Mouse (Mus musculus): ENCODE measurements around the gene Wdr11. TPM values are rescaled to one million over a fixed set of nuclear protein-coding genes. Genes with fewer than 3 reads are reported as not detected.

The Wdr11 gene
- polyA plus RNA-seq, 1 experiment from 2014 or later: 20.3 TPM

DNA sequence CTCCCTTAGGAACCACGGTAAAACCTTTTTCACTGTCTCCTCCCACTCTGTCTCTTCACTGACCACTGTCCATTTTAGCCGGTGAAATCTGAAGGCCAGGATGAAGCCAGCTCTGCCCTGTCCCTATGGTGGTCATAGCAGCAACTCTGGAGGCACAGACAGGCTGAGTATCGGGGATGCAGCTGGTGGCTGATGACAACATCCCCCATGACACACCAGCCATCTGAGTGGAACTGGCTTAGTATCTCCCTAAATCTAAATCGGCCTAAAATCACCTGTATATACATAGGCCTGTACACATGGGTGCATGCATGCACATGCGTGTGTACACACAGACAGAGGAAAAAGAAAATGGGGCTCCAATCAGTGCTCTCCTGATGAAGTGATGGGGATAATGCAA is 93.7 kb downstream of the Wdr11 start:
- ATAC-seq (no peak), DNase-seq (ENCODE audit: low spot score) (no peak)
- H3K27me3 ChIP-seq (replicated peaks; ENCODE audit: insufficient read depth, low read length): no peaks in the 10 kb centered on the region
- H3K9me3 ChIP-seq (ENCODE audit: low read length): no peaks in the 10 kb centered on the region
- no peak overlapping the region for H3K4me2 ChIP-seq (replicated peaks; ENCODE audit: low read depth, low read length)
- TF ChIP-seq EP300 (IDR thresholded peaks at IDR 0.05): no peak
- no peaks in the 10 kb centered on the region; the same call in 1 of the 2 replicates for H3K4me1 ChIP-seq (ENCODE audit: insufficient read depth, low read depth, low read length)
- no peaks in the 10 kb centered on the region for H3K36me3 ChIP-seq (ENCODE audit: insufficient read depth, low read length)
- 73% methylated on average over 5 of the region's 5 CpGs for WGBS
- no peak overlapping the region for H3K4me3 ChIP-seq (ENCODE audit: low read depth, low read length)
- H3K27ac ChIP-seq (ENCODE audit: low read length): no peak overlapping the region
- H3K9ac ChIP-seq (replicated peaks; ENCODE audit: low read depth): no peak overlapping the region
